Mouse (Mus musculus): Measurements from ENCODE around the gene Rpusd2.
"Not testable (repeated sequence)": the region's sequence is repeated elsewhere in the genome, so short reads cannot be mapped to it uniquely, and the experiment has no call there.

Rpusd2 gene

DNA sequence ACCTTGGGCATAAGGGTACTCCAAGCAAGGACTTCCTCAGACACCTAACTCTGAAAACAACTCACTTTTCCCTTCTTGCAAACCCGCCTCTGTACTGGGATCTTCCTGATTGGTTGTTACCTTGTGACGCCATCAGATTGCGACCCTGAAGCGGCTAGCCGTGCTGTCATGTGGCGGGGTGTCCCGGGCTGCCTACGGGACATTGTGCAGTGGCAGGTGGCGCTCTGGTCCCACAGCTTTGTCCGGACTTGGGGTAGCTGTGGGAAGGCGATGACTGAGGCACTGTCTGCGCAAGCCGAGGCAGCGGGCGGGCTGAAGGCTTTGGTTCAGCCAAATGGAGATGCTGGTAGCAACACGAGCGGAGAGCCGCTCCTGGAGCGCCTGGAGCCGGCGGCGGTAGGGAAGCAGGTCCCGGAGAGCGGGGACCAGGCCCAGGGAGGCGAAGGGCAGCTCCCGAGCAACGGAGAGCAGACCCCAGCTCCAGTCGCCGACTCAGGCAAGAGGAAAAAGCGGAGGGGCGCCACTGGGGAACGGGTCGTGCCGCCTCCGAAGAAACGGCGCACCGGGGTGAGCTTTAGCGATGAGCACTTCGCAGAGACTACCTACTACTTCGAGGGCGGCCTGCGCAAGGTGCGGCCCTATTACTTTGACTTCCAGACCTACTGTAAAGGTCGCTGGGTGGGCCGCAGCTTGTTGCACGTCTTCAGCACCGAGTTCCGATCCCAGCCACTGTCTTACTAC is at the start of gene Rpusd2:
Gene Rpusd2 (plus strand): TSS at position 135 of the 741 bp plus-strand sequence.
- peak; percentile 96 for DNase-seq (ENCODE audit: low read depth)

DNA sequence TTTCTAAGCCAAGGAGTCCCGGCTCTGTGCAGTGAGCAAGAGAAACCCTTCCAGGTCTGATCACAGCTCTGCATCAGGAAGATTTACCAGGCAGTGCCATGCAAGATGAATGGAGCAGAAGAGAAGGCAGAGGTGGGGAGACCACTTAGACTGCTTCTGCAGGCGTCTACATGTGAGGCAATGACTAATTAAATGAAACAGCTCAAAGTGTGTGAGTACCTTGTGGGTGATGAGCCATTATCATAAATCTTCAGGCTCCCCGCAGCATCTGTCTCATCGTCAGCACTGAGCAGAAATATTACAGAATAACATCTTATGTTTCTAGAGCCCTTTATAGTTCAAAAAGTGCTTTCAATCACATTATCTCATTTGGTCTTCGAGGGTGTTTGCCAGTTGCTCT is 39.1 kb upstream of the Rpusd2 start:
- no peak for DNase-seq (ENCODE audit: low read depth)

DNA sequence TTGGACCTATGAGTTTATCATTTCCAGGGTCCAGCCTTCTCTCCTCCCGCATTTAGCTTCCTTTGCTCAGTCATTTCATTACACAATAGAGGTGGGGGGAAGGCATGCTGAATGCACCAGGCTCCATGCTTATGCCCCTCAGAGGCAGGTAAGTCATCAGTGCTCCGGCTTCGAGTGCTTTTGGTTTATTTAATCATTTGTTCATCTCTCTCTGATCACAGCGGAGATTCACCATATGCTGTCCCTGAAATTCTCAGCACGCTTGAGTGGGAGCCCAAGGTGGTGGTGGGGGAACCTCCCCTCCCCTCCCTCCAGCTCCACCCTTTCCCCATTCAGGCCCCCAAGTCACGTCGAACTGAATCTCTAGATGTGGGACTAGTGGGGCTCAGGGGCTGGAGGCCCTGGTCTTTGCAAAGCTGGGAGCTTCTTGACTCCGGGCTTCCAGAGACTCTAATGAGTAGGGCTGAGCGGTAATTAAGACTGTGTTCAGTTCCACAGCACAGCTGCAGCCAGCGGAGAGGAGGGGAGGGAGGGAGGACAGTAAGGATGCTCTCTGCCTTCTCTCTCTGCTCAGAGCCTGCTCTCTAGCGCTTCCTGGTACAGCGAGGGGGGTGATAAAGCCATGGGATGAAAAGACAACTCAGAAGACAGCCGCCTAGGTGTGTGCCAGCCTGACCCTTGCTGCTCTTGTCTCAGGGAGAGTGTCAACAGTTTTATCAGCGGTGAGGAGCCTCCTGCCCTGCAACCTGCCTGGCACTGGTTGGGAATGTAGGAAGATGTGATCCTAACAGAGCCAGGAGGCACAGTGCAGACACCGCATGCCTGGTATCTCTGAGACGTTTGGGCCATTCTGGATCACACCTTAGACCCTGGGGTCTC is 38.4 kb upstream of the Rpusd2 start:
- DNase-seq (ENCODE audit: low read depth), result no peak

DNA sequence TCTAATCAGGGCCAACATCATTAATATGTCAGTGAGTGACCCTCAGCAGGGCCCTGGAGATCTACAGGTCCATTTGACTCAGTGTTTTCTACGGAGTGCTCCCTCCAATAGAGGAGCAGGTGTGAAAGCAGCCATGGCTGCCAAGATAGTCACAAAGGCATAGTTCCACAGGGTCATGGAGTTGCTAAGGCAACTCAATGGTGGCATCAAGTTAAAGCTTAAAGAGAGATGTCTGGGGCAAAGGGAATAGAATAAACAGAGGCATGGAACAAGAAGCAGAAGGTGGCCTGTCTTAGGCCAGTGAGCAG is 37.8 kb upstream of the Rpusd2 start:
- no peak for DNase-seq (ENCODE audit: low read depth)

DNA sequence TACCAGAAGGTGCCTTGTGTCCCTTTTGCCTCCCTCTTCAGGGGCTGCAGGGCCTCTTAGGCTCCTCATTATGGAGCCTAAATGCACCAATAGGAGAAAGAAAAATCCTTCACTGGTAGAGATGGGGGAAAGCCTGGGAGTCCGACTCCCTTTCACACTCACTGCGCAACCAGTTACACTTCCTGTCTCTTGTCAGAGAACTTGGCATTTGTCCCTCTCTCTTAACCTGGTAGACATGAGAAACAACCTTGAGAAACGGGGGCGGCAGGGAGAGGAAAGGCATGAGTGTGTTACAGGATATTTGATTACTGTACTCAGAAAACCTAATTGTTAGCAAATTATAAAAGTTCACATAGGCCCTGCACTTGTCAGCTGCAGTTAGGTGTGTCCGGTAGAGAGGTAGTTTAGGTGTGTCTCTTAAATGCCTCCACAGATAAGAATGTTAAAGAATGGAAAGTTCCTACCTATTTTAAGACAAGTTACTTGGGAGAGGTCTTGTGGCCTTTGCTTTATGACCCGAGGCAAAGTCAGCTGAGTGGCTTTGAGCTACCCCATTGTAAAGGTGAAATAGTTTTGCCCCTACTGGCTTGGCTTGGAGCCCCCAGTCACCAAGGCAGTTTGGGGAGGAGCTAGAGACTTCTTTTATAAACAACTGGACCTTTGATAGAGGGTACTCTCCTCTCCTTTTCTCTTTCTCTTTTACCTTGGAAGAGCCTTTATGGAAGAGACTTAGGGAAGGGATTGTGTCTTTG is 36.3 kb upstream of the Rpusd2 start:
- no peak for DNase-seq (ENCODE audit: low read depth)

DNA sequence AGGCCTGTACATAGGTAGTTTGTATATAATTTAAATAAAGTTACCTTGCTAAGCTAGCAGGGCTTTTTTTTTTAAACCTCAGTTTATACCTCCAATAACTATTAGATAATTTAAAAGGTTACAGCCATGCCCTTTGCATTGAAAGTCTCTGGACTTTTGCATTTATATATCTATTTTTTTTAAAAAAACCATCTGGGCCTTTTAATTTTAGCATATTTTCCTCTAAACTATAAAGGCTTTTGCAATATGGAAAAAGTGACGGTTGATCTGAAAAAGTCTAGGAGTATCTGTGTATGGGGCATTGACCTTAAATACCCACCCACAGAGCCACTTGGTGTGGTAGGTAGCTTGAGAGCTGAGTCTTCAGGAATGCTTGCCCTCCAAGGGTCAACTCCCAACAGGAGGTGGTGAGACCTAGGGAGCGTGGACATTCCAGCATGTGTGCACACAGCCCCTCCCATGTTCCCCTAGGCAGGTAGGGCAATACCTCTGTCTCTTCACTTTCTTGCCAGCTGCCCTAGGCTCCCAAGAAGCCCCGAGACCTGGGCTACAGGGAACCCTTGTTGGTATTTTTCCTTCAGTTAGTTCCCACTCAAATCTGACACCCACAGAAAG is 35.5 kb upstream of the Rpusd2 start:
- no peak for DNase-seq (ENCODE audit: low read depth)

DNA sequence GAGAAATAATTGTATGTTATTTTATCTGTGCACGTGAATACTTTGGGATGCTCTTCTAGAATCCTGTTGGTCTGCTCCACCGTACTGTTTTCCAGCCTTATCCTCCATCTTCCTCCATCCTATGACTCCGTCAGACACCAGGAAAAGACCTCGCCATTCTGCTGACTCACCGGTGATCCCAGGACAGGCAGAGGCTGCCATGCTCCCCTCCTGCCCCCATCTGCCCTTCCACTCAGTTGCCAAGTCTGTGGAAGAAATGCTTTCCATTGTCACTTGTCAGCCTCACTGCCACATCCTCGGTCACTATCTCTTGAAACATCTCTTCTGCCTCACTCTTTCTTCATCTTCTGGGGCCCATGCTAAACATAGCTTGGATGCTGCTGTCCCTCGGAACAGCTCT is 27.7 kb upstream of the Rpusd2 start:
- DNase-seq (ENCODE audit: low read depth), result no peak

DNA sequence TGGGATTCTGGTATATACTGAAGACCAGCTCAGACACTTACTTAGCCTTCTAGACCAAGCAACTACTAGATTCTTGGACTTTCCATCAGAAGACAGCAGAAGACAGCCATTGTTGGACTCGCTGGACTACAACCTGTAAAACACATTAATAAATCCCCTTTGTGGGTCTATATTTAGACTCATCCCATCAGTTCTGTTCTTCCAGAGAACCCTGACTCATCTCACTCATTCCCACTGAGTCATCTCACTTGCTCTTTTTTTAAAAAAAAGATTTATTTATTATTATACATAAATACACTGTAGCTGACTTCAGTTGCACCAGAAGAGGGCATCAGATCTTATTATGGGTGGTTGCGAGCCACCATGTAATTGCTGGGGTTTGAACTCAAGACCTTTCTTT is 25.2 kb upstream of the Rpusd2 start:
- DNase-seq (ENCODE audit: low read depth), result peak; percentile 71

DNA sequence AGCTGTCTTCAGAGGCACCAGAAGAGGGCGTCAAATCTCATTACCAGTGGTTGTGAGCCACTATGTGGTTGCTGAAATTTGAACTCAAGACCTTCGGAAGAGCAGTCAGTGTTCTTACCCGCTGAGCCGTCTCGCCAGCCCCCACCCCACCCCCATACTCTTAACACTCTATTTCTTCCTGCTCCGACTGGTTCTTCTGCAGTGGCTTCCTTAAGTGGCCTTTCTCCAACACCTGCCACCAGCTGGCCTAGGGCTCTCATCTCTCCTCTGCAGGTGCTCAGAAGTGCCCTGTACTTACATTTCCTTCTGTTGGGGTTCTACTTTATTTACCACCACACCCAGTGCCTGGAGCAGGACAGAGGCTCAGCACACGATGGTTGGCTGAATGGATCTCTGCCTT is 19.6 kb upstream of the Rpusd2 start:
- no peak for DNase-seq (ENCODE audit: low read depth)

DNA sequence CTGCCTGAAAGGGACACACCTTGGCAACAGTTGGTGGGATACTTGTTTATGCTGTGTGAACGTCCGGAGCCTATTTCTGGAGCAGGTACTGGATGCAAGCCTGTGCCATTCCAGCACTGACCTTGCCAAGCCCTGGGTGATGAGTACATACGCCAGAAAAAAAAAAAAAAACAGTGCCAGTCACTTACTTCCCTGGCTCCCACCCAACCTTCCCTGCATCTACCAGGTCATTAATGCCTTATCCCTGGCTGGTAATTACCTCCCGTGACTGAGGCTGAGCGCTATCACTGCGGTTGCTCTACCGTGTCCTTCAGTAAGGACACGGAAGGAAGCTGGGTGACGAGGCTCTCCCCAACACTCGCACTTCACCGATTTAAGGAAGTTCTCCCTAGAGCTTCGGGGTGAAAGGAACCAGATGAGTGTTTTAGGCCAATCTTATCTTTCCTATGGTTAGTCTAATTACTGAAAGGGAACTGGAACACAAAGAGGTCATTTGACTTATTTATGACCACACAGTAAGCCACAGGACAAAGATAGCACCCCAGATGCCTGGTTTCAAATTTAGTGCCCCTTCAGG is 18.9 kb upstream of the Rpusd2 start:
- no peak for DNase-seq (ENCODE audit: low read depth)

DNA sequence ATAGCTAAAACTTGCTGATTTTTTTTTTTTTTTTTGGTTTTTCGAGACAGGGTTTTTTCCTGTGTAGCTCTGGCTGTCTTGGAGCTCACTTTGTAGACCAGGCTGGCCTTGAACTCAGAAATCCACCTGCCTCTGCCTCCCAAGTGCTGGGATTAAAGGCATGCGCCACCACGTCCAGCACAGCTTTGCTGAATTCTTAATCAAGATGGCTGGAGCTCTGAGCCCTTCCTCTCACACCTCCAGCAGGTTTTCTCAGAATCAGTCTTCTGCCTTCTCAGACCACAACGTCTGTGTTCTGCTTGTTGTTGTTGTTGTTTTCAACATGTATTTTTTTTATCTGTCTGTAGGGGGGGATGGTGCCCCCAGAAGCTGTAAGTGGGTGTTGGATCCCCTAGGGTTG is 18.3 kb upstream of the Rpusd2 start:
- not testable (repeated sequence) for DNase-seq (ENCODE audit: low read depth)

DNA sequence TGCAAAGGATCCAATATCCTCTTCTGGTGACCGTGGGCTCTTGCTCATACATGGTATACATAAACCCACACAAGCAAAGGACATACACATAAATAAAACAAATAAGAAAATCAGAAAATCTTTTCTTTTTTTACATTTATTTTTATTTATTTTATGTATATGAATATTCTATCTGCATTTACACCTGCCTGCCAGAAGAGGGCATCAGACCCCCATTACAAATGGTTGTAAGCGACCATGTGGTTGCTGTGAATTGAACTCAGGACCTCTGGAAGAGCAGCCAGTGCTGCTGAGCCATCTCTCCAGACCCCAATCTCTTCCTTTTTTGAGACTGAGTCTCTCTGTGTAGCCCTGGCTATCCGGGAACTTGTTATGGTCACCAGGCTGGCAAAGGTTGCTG is 16.9 kb upstream of the Rpusd2 start:
- DNase-seq (ENCODE audit: low read depth), result peak; percentile 11

DNA sequence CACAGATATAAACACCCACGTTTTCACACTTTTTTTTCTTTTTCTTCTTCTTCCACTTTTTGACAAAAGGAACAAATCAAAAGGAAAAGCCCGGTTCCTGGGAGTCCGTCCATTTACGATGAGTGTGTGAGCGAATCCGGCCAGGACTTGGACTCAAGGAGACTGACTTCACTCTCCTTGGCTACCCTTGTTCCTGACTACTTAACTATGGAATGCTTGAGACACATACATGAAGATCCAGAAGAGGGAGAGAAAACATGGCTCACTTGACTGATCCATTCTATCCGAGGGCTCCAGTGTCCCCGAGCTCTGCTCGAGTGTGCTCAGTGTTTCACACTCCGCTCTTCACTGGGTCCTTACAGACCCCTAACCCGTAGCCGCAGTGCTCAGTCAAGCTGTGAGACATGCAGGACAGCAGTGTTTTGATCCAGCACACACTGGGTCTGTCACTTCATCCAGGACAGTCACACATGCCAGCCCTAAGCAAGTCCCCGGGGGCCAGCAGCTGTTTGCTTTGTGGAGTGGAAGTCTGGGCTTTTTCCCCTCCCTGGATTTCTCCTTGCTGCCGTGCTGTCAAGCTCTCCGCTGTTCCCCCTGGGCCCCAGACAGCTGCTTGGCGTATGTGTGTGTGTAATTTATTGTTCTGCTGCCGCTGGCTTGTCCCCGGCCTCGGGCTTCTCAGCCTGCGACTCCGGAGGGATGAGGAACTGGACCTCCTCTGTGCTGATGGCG is 16.0 kb upstream of the Rpusd2 start:
- DNase-seq (ENCODE audit: low read depth), result no peak

DNA sequence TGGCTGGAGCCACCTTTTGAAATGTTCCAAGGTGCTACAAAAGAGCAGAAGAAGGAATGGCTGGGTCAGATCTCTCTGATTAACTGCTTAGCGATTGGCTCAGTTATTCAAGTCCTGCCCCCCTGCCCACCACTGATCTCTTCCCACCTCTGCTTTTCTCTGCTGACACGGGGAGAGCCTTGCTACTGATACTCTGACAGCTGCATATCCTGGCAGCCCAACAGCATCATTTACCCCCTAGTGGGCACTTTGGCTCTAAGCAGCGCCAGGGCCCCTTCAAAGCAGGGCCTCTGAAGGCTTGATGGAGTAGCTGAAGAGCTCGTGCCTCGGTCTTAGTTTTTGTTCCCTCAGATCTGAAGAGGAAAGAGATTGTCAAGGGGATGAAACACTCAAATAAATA is 15.5 kb upstream of the Rpusd2 start:
- no peak for DNase-seq (ENCODE audit: low read depth)

DNA sequence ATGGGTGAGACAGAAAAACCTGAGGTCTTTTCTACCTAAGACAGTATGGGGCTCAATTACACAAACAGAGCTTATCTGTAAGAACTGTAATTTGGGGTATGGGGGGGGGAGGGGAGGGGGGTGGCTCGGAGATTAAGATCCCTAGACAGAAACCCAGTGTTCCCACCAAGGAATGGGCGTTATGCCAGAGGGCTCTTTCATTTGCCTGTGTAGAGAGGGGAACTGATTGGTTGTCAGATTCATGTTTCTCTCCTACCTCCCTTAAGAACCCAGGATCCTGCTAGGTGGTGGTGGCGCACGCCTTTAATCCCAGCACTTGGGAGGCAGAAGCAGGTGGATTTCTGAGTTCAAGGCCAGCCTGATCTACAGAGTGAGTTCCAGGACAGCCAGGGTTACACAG is 15.1 kb upstream of the Rpusd2 start:
- no peak for DNase-seq (ENCODE audit: low read depth)

DNA sequence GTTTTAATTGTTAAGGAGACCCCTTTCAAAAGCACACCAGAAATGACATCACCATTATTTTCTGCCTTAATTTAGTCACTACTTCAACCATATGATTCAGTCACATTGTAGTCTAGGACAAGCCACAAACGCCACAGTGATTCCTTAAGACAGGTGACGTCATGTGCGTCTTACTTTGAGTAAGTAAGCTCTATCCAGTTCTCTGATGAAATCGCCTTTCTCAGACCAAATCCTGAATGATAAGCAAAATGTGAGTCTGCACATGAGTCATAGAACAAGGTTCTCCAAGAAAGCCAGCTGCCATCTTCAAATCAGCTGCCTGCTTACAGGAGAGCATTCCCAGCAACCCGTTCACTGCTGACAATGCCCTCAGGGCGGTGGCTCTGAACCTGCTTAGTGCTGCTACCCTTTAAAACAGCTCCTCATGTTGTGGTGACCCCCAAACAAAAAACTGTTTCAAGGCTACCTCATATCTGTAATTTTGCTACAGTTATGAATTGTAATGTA is 11.4 kb upstream of the Rpusd2 start:
- peak; percentile 24 for DNase-seq (ENCODE audit: low read depth)

DNA sequence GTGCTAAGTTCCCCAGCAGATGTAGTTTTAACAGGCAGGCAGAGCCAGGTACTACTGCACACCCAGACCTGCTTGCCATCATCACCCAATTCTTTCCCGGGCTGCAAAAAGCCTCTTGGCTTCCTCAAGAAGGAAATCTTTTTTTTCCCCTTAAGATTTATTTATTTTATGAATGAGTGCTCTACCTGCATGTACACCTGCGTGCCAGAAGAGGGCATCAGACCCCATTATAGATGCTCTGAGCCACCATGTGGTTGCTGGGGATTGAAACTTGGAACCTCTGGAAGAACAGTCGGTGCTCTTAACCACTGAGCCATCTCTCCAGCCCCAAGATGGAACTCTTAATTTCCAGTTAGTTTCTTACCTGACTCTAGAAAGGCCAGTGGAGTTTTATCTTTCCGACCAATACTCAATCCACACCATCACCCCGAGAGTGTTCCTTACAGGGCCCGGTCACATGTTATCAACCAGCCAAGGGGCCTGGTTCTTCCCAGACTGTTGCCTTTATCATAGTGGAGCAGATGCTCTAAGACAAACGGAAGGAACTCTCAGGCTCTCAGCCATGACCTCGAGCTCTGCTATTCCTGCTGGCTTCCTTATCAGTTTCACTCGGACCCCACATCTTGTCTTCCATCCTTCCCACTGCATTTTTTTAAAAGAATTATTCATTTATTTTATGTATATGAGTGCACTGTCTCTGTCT is 9.9 kb upstream of the Rpusd2 start:
- peak; percentile 31 for DNase-seq (ENCODE audit: low read depth)

DNA sequence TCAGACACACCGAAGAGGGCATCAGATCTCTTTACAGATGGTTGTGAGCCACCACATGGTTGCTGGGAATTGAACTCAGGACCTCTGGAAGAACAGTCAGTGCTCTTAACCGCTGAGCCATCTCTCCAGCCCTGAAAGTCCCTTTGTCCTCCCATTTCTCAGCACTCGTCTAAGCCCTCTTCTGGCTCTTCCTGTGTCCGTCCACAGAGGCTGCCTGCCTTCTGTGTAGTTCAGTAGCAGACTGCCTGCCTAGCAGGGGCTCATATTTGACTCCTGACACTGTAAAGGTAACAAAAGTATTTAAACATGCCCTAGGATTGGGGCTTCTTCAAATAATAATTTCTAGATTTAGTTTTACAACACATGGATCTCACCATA is 9.4 kb upstream of the Rpusd2 start:
- DNase-seq (ENCODE audit: low read depth), result no peak

DNA sequence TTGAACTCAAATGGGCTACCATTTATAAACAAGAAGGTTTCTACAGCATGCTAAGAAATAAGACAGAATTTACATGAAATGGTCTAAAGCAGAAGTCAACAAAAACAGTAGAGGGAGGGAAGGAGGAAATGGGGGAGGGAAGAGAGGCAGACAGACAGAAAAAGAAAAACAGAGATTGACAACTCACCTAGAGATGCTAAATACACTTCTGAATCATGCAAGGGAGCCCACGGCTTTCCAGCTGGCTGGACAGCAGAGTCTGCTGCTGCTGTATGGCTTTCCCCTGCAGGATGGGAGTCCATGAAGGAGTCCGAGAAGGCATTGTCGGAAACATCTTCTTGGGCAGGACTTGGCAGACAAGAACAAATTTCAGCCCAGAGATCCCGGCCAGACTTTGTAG is 7.6 kb upstream of the Rpusd2 start:
- no peak for DNase-seq (ENCODE audit: low read depth)

DNA sequence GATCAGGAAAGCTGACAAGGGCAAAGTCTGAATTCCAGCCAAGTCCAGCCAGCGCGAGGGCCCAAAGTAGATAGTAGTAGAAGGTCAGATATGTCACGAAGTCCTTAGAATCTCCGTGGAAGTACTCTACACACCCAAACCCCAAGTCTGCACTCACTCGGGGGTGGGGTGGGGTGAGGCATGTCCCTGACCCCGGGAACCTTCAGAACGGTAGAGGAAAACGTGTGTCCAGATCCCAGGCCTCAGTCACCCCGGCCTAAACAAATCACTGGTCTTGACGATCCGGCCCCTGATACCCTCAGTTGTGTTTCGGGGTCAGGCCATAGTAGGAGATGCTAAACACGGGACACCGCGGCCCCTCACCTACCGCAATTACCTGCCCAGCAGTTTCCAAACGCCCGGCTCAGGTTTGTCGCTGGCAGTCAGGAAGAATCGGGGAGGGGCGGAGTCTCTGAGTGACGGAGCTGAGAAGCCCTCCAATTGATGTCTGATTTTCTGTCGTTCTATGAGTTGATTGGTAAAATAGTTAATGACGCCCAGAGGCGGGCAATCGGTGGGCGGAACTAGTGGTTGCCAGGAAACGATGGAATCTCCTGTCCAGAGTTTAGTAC is 5.5 kb upstream of the Rpusd2 start, which contains the start of gene Ccdc32:
Gene Ccdc32 (minus strand): TSS at position 453 of the 611 bp plus-strand sequence.
- DNase-seq (ENCODE audit: low read depth), result peak; percentile 95
